Mouse (Mus musculus): ENCODE measurements at regions not wholly inside any gene's neighbourhood (a gene's known extent, or its start where the extent isn't known, plus 50 kb on each side); places are given as distances from the start of the nearest gene placed in this dataset.

- H3K4me3 ChIP-seq = no peak overlapping the region
- no peak for DNase-seq (ENCODE audit: extremely low spot score in 1 of 2, low spot score in 2 of 2)
- intact Hi-C loops (cut with DNase I) = no loop called here
- no peak overlapping the region for H3K27ac ChIP-seq
- no peak for TF ChIP-seq CTCF (IDR thresholded peaks at IDR 0.05)
Observed at GRCm38 (mm10) chr12:29258548-29258874, 269.7 kb upstream of the Myt1l start.

- Histone ChIP-seq H3K4me3 (no peak overlapping the region), H3K27ac (no peak overlapping the region)
- no peak for TF ChIP-seq CTCF (IDR thresholded peaks at IDR 0.05)
- intact Hi-C loops (cut with DNase I) = no loop called here
- DNase-seq (ENCODE audit: extremely low spot score in 1 of 2, low spot score in 2 of 2) = no peak
Observed at GRCm38 (mm10) chr12:29258966-29259365, 269.2 kb upstream of the Myt1l start.

GRCm38 (mm10) chr12:29274166-29274565, 254.0 kb upstream of the Myt1l start:
- no peak for DNase-seq (ENCODE audit: extremely low spot score in 1 of 2, low spot score in 2 of 2)
- Histone ChIP-seq H3K4me3 (no peak overlapping the region), H3K27ac (no peak overlapping the region)
- intact Hi-C loops (cut with DNase I) = no loop called here
- no peak for TF ChIP-seq CTCF (IDR thresholded peaks at IDR 0.05)

GRCm38 (mm10) chr12:29275676-29276075, 252.5 kb upstream of the Myt1l start:
- intact Hi-C loops (cut with DNase I) = no loop called here
- Histone ChIP-seq H3K27ac (no peak overlapping the region), H3K4me3 (no peak overlapping the region)
- DNase-seq (ENCODE audit: extremely low spot score in 1 of 2, low spot score in 2 of 2) = no peak
- TF ChIP-seq CTCF (IDR thresholded peaks at IDR 0.05) = no peak

- Histone ChIP-seq H3K4me3 (no peak overlapping the region), H3K27ac (peak overlapping the region; percentile 75)
- TF ChIP-seq CTCF (IDR thresholded peaks at IDR 0.05) = no peak
- intact Hi-C loops (cut with DNase I) = loop anchor here (5.0 kb wide), 1 partner anchor 253 kb away; no protein-coding TSS in a partner anchor
- no peak for DNase-seq (ENCODE audit: extremely low spot score in 1 of 2, low spot score in 2 of 2)
Observed at GRCm38 (mm10) chr12:29279631-29280080, 248.5 kb upstream of the Myt1l start.

GRCm38 (mm10) chr12:29280081-29280788, 247.9 kb upstream of the Myt1l start:
- TF ChIP-seq CTCF (IDR thresholded peaks at IDR 0.05) = no peak
- no peak overlapping the region for H3K4me3 ChIP-seq
- H3K27ac ChIP-seq = peak overlapping the region; percentile 75
- intact Hi-C loops (cut with DNase I) = loop anchor here (5.0 kb wide), 1 partner anchor 252 kb away; no protein-coding TSS in a partner anchor
- peak; percentile 34 to 54 for DNase-seq (ENCODE audit: extremely low spot score in 1 of 2, low spot score in 2 of 2)

GRCm38 (mm10) chr12:29280861-29281630, 247.1 kb upstream of the Myt1l start:
- DNase-seq (ENCODE audit: extremely low spot score in 1 of 2, low spot score in 2 of 2) = peak in 1 of 2 experiments; percentile 26
- Histone ChIP-seq H3K4me3 (no peak overlapping the region), H3K27ac (peak overlapping the region; percentile 75)
- intact Hi-C loops (cut with DNase I) = loop anchor here (5.0 kb wide), 1 partner anchor 251 kb away; no protein-coding TSS in a partner anchor
- TF ChIP-seq CTCF (IDR thresholded peaks at IDR 0.05) = no peak

- Histone ChIP-seq H3K27ac (no peak overlapping the region), H3K4me3 (no peak overlapping the region)
- intact Hi-C loops (cut with DNase I) = no loop called here
- no peak for DNase-seq (ENCODE audit: extremely low spot score in 1 of 2, low spot score in 2 of 2)
- no peak for TF ChIP-seq CTCF (IDR thresholded peaks at IDR 0.05)
Observed at GRCm38 (mm10) chr12:29288801-29289200, 239.4 kb upstream of the Myt1l start.

- intact Hi-C loops (cut with DNase I) = loop anchor here (1.0 to 5.0 kb wide), 3 partner anchors 78 to 238 kb away; partner anchors contain the start of gene Myt1l
- H3K4me3 ChIP-seq = peak overlapping the region; percentile 49
- H3K27ac ChIP-seq = peak overlapping the region; percentile 90
- peak; percentile 26 for TF ChIP-seq CTCF (IDR thresholded peaks at IDR 0.05)
- DNase-seq (ENCODE audit: extremely low spot score in 1 of 2, low spot score in 2 of 2) = peak; percentile 94 to 96
Observed at GRCm38 (mm10) chr12:29290591-29291351, 237.4 kb upstream of the Myt1l start.

GRCm38 (mm10) chr12:29297984-29298383, 230.2 kb upstream of the Myt1l start:
- no peak overlapping the region for H3K4me3 ChIP-seq
- H3K27ac ChIP-seq = no peak overlapping the region
- intact Hi-C loops (cut with DNase I) = no loop called here
- no peak for TF ChIP-seq CTCF (IDR thresholded peaks at IDR 0.05)
- no peak for DNase-seq (ENCODE audit: extremely low spot score in 1 of 2, low spot score in 2 of 2)

- TF ChIP-seq CTCF (IDR thresholded peaks at IDR 0.05) = no peak
- intact Hi-C loops (cut with DNase I) = no loop called here
- no peak for DNase-seq (ENCODE audit: extremely low spot score in 1 of 2, low spot score in 2 of 2)
- Histone ChIP-seq H3K27ac (no peak overlapping the region), H3K4me3 (no peak overlapping the region)
Observed at GRCm38 (mm10) chr12:29315636-29316035, 212.5 kb upstream of the Myt1l start.

- intact Hi-C loops (cut with DNase I) = no loop called here
- TF ChIP-seq CTCF (IDR thresholded peaks at IDR 0.05) = no peak
- no peak for DNase-seq (ENCODE audit: extremely low spot score in 1 of 2, low spot score in 2 of 2)
- Histone ChIP-seq H3K4me3 (no peak overlapping the region), H3K27ac (no peak overlapping the region)
Observed at GRCm38 (mm10) chr12:29321468-29321867, 206.7 kb upstream of the Myt1l start.
